Mouse (Mus musculus): ENCODE measurements around the gene Cntf.
"Not testable (repeated sequence)": the region's sequence is repeated elsewhere in the genome, so short reads cannot be mapped to it uniquely, and the experiment has no call there.

Gene Cntf

DNA sequence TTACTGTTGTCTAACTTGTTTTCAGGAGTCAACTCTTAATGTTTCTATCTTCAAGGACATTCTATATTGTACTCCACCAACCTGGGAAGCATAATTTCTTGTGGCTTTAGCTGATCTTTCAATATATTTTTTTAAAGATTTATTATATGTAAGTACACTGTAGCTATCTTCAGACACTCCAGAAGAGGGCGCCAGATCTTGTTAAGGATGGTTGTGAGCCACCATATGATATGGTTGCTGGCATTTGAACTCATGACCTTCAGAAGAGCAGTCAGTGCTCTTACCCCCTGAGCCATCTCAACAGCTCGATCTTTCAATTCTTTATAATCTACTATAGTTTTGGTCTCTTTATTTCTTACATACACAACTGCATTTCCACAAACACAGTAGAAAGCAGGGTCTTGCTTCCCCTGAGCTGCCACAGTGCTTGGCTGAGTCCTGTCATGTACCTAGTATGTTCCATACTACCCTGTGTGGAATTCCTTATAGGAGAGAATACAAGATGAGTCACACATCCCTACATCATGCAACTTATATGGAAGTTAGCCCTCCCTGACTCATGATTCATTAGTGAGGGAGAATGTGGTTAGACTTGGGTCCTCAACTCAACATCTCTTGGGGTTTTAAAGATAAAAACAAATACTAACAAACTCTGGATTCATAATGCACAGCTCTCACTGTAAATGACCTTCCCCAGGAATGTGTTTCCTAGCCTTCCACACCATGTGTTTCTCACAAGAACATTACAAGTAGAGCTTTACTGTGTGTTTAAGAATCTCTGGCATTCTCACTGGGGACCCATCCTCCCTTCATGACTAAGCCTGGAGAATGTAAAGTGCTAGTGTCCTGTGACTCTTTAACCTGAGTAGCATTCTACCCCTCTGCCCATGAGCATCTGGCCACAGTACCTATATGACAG, 3.0 kb downstream of the Cntf start:
- DNase-seq (ENCODE audit: low read depth, low spot score), result no peak

DNA sequence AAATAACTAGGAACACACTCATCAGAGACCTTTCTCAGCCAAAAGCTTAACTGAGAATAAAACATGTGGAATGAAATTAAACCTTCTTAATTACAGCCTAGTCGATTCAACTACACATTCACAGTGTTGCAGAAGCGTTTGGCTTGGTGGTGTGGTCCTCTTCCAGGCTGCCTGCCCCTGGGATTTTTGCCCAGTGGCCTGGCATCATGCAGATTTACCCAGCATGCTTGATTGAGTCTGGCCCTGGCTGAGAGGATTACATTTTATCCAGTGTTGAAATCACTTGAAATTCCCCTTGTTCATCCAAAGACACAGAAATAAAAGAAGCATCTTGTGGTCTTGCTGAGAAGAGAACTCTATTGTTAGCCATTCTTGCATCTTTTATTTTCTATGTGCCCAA, 5.8 kb downstream of the Cntf start:
- DNase-seq (ENCODE audit: low read depth, low spot score), result peak; percentile 27

DNA sequence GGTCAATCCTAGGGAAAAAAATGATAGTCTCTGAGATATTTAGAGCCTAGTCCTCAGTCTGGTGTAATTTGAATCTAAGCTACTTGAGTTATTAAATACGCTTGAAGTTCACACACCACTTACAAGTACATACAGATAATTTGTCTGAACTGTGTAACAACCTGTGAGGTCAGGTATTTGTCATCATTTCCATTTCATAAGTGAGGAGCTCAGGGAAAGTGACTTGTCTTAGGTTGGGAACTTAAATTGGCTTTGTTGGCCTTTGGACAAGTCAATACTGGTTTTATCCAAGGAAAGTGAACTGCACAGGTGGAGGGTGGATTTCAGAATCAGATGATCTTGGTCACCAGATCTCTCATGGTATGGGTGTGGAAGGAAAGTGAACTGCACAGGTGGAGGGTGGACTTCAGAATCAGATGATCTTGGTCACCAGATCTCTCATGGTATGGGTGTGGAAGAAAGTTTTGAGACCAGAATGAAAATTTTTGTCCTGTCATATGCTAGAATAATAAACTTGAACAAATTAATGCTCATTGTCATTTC, 6.4 kb downstream of the Cntf start:
- no peak for DNase-seq (ENCODE audit: low read depth, low spot score)

- no peak for DNase-seq (ENCODE audit: low read depth, low spot score)
Measured at GRCm38 (mm10) chr19:12756286-12756685, 9.1 kb downstream of the Cntf start.

DNA sequence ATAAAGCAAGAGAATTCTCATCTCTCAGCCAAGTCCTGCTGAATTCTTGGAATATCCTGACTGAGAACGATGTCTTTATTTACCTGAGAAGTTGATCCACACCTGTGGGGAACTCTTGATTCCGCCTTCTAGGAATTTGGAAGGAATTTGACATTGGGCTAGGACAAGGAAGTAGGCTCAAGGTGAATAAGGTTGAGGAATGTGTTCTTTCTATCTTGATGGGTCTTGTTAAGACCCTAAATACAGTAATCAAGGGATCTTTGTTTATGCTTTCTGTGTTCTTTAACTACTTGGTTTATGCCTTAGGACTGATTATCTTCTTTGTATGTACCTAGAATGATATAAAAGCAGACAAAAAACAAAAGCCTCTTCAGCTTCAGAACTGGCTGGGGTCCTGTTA, 33.5 kb downstream of the Cntf start:
- DNase-seq (ENCODE audit: low read depth, low spot score), result no peak

- no peak for DNase-seq (ENCODE audit: low read depth, low spot score)
Measured at GRCm38 (mm10) chr19:12731036-12731435, 34.4 kb downstream of the Cntf start.

DNA sequence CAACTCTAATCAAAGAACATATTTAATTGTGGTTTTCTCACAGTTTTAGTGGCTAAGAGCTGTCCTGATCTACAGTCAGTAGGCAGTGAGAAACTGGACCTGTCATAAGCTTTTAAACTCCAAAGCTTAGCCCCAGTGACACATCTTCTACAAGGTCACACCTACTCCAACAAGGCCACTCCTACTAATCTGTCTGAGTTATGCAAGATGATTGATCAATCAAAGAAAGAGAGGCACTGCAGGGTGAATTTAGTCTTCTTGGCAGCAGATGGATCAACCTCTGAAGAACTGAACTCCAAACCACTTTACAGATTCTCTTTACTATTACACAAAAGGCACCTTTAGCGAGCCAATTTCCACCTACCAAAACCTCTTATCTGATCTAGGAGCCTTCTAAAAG, 39.6 kb downstream of the Cntf start:
- no peak for DNase-seq (ENCODE audit: low read depth, low spot score)

- DNase-seq (ENCODE audit: low read depth, low spot score), result no peak
Measured at GRCm38 (mm10) chr19:12722308-12722707, 43.1 kb downstream of the Cntf start.

- not testable (repeated sequence) for DNase-seq (ENCODE audit: low read depth, low spot score)
Measured at GRCm38 (mm10) chr19:12721596-12721995, 43.8 kb downstream of the Cntf start.

GRCm38 (mm10) chr19:12720919-12721318, 44.5 kb downstream of the Cntf start:
- not testable (repeated sequence) for DNase-seq (ENCODE audit: low read depth, low spot score)

- no peak for DNase-seq (ENCODE audit: low read depth, low spot score)
Measured at GRCm38 (mm10) chr19:12720463-12720862, 45.0 kb downstream of the Cntf start.

DNA sequence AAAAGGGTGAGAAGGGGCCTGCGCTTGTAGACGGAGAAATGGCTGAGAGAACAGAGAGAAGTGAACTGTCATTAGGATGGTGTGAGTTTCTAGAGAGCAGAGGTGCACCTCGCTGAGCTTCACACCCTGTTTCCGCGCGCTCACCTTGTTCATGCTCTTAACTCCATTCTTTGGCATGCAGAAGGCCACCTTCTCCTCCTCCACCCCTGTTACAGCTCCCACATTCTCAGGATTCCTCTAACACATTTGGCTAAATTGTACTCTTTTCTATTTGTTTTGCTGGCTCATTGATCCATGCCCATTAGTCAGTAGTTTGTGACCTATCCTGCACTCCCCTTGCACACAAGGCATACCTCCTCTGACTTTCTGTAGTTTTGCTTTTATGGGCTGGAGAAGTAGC, 46.2 kb downstream of the Cntf start:
- no peak for DNase-seq (ENCODE audit: low read depth, low spot score)
